Mouse (Mus musculus) monocyte, adult 2 months (primary cell): ENCODE measurements around the gene Cdipt.

Experiments used
- DNase-seq, 2 experiments: peaks; one replicate each; pipeline ENCODE4 v3.0.0; 2022; ENCODE audit warnings: low spot score in 2 of 2, low read depth in 1 of 2

Gene Cdipt

DNA sequence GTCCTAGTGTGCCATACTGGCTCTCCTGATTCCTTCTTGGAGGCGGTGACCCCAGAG, at the start of gene Cdipt:
Cdipt (plus strand) TSS at position 22 of the 57 bp plus-strand sequence.
- no peak for DNase-seq

DNA sequence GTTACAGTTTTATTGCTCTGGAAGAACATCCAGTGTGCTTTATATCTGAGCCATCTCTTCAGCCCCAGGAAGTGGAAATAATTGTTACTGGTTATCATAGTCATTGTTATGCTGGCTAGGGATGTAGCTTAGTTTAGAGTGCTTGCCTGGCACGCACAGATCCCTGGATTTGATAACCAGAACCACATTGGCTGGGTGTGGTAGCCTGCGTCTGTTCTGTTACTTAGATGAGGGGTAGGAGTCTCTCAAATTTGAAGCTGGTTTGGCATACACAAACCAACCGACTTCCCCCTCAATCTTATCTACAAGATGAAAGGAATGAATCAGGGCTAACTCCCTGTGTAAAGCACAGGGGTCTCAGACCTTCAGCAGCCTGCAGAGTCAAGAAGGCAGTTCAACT, 49.4 kb upstream of the Cdipt start:
- no peak for DNase-seq

DNA sequence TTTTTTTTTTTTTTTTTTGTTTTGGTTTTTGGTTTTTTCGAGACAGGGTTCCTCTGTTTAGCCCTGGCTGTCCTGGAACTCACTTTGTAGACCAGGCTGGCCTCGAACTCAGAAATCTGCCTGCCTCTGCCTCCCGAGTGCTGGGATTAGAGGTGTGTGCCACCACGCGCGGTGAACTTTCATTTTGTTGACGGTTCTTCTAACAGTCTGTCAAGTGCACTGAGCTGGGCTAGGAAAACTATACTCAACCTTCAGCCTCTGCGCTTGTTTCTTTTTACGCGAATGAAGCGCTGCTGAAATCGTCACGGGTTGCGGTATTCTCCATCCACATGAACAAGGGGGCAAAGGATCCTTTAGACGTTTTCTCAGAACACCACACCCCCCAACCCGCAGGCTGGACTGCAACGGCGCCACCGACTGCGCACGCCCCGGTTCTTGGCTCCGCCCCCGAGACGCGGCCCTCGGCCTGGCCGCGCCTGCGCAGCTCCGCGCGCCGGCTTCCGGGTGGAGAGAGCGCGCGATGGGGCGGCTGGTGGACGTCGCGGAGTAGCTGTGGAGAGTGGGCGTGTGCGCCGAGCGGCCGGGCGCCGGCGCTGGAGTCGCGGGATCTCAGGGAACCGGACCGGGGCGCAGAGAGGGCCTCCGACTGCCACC, 47.2 kb upstream of the Cdipt start, which contains the start of gene Kctd13:
Kctd13 (plus strand) TSS at position 496 of the 654 bp plus-strand sequence.
- DNase-seq = peak; percentile 76 to 89

DNA sequence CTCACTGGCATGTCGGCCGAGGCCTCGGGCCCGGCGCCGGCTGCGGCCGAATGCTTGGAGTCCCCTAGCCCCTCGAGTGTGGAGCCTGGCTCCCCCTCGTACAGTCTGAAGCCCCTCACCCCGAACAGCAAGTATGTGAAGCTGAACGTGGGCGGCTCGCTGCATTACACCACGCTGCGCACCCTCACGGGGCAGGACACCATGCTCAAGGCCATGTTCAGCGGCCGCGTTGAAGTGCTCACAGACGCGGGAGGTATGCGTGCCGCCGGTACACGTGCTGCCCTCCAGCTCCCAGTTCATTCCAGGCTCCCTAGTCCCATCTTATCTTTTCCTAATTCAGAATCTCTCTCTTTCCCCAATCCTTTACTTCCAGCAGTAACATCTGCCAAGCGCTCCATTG, 46.7 kb upstream of the Cdipt start:
- no peak for DNase-seq

DNA sequence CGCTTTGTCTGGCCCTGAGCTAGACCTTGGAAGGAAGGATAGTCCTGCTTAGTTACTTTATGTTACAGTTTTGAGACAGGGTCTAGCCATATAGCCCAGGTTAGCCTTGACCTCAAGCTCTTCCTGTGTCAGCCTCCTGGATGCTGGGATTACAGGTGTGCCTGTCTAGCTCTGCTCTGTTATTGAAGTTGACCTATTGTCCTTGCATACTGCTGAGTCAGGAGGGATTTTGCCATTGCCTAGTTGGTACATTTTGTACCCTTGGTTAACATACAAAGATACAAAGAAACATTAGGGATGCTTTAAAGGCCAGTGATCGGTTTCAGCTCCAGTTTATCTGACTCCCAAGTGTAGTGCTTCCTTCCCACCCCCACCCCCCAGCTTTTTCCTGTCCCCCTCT, 43.1 kb upstream of the Cdipt start:
- no peak for DNase-seq

DNA sequence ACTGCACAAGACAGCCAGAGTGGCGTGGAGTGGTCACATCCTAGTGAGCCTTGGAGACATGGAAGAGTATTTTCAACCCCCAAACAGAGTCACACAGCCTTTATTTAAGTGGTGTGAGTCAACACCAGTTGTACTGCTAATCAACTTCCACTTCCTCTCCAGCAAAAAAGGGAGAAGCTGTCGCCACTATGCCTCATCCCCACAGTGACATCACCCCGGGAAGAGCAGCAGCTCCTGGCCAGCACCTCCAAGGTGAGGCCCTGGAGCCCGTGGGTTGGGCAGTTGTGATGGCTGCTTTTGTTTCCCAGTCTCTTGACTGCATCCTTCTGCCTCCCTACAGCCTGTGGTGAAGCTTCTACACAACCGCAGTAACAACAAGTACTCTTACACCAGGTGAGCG, 34.5 kb upstream of the Cdipt start:
- DNase-seq = no peak

DNA sequence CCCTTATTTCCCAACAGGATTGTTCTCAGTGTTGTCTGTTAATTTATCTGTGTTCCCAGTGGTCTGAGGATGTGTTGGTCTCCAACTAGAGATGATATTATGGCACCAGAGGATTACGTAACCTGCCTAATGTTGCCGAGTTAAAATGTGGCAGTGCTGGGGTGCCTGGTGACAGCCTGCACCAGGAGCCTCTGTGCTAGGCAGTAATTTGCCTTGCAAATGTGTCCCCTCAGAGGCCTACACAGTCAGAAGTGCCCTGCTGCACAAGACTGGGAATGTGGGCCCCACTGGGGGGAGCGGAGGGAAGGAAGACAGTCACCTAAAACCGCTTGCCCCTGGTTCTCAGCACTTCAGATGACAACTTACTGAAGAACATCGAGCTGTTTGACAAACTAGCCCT, 33.9 kb upstream of the Cdipt start:
- no peak for DNase-seq

DNA sequence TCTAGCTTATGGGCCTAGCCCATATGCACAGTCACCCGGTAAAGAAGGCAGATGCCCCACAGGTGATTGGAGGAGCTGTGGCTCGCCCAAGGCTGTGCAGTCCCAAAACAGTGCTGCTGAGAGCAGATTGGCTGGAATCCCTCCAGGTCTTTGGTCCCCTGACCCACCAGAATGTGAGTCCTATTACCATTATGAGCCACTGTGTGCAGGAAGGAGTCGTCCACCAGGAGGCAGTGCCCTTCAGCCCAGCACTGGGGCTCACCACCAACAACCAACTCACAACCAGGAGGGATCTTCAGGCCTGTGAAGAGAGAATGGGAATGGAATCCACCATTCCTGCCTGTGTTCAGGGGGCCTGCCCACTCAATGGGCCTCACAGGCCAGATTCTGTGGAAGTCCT, 29.2 kb upstream of the Cdipt start:
- DNase-seq = no peak

DNA sequence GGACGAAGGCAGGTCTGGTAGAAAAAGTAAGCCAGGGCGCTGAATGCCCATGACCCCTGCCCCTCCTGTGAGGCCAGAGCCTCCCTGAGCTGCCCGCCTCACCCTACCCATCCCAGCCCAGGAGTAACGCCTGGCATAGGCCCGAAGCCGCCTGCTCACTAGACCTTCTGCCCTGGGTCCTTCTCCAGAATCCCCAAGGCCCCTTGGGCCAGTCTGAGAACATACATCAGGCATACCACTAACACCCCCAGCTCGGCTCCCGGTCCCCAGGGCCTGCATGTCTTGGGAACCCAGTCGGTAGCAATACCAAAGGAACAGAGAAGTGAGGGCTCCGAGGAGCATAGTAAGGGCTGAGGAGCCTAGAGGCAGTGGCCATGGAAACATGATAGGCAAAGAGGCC, 27.1 kb upstream of the Cdipt start:
- DNase-seq = no peak

DNA sequence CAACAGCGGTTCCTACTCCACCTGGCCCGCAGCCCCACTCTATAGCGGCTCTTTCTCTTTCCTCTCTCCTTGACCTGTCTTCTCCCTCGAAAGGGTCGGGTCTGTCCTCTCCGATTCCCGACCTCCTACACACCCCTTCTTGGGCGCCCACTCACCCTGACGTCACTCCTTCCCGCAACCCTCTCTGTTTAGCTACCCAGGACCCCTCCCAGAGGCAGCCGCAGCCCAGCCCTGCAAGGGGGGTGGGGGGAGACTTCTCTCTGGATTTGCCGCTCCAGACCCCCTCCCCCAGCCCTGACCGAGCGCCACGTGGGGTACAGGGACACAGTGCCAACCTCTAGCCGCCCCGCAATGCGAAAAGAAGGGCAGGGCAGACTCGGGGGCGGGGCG, 26.3 kb upstream of the Cdipt start, which contains the start of gene Asphd1:
Asphd1 (minus strand) TSS at position 180 of the 390 bp plus-strand sequence.
- DNase-seq = no peak

DNA sequence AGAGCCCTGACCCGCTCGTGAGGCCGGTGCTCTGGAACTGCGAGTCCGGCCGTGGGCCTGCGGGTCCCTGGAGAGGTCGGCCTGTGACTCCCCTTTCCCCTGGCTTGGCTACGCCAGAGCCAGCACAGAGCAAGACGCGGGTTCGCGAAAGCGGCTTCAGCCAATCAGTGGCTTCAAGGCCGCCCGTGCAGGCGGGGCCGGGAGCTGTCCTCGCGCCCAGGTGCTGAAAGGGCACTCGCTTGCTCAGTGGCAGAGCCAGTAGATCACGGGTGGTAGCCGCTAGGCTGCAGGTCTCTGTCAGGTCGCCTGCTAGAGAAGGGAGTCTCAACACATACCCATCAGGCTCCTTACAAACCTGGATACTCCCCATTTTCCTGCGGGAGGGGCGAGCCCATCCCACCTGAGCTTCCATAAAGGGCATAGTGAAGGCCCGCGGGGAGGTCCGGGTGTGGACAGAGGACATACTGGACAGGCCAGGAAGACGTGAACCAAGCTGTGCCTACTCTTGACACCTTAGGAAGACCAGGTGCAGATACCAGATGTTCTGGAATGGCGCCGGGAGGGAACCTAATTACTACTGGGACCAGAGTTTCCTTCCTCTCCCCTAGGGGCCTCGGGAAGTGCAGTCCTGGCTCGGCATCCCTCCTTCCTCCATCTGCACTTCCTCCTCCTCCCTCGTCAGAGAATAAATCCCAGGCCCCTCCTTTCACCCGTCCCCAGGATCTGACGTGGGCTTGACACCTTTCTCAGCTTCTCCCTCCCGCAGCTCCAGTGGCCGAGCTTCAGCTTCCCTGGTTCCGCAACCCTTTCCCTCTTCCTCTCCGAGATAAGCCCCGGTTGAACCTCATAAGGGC, 25.7 kb upstream of the Cdipt start, which contains the start of gene Sez6l2:
Sez6l2 (plus strand) TSS at position 771 of the 854 bp plus-strand sequence.
- DNase-seq = peak; percentile 66 to 71

DNA sequence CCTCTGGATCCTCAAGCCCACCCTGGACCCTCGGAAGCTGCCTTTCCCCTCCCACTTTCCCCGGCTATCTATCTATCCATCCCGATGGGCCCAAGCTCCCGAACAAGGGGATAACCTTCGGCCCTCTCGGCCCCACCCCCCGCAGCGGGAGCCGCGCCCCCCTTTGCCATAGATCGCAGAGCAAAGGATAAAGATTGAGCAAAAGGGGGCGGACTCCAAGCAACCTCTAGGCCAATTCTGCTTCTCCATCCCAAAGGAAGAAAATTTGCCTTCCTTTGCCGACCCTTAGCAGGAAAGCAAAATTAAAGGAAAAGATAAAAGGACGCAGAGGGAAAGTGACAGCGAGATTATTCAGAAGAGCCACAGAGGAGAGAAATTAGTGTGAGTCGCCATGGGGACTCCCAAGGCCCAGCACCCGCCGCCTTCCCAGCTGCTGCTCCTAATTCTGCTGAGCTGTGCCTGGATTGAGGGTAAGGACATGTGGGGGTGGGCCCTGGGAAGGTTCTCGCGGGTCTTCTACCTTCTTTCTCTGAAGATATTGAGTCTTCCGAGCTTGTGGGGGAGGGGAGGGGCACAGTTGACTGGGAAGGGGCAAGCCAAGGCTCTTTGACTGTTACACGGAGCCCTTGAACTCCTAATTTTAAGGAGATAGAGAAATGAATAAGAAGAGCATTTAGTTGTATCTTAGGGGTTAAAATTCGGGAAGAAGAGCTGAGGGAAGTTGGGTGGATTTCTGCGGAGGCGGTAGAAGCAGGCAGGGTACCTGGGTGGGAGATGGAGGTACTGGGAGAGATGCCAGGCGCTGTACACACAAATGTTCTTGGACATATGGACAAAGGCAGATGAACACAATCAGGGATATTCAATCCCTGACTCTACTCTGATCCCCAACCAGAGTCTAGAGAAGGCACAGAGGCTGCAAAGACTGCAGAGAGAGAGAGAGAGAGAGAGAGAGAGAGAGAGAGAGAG, 24.8 kb upstream of the Cdipt start:
- DNase-seq = no peak

DNA sequence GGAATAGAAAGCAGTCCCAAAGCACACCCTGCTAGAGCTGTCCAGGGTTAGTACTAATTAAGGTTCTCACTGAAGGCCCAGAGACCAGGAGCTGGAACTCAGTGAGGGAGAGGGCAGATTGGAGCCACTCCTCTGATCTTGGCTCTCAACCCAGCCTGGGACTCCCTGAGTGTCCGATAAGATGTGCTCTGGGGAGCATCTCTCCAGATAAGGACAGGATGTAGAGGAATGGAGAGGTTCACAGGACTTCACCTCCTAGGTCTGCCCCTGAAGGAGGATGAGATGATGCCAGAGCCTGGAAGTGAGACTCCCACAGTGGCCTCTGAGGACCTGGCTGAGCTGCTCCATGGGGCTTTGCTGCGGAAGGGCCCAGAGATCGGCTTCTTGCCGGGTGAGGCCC, 24.0 kb upstream of the Cdipt start:
- no peak for DNase-seq

DNA sequence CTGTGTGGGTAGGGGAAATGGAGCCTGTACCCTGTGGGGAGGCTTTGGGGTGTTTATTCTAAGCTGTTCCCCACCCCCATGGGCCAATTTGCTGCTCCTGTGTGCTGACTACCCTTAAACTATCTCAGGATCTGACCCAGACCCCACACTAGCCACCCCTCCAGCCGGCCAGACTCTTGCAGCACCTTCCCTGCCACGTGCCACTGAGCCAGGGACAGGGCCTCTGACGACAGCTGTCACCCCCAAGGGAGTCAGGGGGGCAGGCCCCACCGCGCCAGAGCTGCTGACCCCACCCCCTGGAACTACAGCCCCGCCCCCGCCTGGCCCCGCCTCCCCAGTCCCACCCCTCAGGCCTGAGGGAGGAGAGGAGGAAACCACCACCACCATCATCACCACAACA, 23.1 kb upstream of the Cdipt start:
- no peak for DNase-seq

DNA sequence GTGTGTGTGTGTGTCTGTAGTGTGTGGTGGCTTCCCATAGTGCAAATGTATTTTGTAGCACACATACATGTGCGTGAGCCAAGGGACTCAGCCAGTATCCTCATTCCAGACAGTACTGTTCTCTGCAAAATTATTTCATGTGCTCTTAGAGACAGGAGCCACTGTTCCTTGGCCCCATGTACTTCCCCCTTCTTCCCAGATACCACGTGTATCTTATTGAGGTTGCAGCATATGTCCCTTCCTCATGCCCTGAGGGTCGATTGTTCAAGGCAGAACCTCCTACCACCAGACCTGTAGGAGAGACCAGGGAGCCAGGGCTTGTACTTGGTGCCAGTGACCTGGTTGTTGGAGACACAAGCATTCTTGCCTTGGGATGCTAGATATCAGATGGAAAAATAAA, 20.6 kb upstream of the Cdipt start:
- no peak for DNase-seq

DNA sequence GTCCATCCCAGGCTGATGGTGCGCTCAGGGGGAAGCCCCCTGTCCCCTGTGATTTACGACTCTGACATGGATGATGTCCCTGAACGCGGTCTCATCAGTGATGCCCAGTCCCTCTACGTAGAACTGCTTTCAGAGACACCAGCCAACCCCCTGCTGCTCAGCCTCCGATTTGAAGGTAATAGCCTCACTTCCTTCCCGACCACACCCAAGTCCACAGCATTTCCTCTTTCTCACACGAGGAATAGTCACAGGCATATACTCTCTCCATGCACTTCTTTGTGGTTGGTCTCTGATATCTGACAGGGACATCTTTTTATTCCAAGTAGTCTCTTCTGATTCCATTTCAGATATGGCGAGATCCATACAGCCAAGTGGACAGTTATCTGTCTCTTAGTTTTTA, 15.9 kb upstream of the Cdipt start:
- DNase-seq = no peak

DNA sequence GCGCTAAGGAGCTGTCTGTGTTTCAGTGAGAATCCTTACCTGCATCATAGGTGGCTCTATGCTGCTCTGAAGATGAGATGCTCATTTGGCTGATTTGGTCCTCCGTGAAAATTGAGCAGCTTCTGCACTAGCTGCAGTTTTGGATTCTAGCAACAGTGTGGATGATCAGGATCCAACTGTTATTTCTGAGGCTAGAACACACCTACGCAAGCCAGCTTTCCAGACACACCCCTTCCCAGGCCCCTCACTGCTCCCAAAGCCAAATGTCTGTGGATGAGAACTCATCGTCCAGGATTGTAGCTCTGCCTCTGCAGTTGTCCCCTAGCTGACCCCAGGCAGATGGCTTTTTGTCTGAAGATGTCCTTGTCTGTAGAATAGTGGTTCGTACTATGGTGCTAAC, 14.6 kb upstream of the Cdipt start:
- no peak for DNase-seq

DNA sequence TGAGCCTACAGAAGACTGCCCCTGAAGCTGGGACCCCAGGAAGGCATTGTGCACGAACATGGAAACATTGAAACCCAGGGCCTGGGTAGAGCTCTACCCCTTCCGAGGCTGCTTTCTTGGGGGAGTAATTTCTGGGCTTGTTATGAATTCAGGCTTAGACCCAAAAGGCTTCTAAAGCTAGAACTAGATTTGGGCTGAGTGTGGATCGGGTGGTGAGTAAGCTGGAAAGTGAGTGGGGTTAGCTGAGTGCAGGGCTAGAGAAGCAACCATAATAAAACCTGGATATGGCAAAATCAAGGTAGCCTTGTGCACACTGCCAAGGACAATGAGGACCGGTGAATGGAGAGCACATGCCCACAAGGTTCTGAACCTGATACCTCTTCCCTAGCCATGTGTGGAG, 13.7 kb upstream of the Cdipt start:
- no peak for DNase-seq

DNA sequence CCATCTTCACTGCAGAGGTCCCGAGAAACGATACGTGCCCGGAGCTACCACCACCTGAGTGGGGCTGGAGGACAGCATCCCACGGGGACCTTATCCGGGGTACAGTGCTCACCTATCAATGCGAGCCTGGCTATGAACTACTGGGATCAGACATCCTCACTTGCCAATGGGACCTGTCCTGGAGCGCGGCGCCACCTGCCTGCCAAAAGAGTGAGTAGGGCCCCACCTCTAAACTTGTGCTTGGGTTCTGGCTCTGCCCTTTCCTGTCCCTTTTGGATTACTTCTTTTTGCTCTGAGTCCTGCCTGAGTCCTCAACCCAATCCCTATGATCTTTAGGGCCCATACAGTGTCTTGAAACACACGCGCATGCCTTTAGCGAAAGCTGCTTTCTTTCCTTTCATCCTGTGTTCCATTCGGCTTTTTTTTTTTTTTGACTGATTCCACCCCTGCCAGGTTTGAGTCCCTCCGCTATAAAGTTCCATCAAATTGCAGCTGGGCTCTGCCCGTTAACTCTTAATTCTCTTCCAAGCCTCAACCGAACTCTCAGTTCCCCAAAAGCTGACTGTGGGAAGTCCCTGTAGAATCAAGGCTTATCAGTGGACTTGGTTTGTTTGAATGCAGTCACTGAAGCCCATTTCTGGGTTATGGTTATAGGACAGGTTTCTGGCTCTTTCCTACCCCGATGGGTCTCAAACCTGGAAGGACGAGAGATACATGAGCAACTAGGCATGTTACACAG, 12.0 kb upstream of the Cdipt start:
- DNase-seq = no peak

DNA sequence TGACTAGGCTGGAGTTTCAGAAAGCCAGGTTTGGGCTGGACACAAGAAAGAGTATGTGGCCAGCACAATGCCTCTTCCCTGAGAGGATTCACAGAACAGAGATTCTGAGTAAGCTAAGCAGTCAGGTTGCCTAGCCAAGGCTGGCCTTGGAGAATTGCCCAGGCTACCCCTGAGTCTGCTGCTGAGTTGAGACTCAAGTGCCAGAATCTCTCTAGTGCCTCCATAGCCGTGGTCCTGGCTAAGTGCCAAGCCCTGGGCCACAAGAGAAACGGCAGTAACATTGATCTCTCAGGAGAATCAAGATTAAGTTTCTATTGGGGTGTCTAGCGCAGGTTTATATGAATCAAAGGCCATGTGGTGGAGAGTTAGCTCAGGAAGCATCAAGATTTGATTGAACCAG, 10.1 kb upstream of the Cdipt start:
- DNase-seq = no peak

DNA sequence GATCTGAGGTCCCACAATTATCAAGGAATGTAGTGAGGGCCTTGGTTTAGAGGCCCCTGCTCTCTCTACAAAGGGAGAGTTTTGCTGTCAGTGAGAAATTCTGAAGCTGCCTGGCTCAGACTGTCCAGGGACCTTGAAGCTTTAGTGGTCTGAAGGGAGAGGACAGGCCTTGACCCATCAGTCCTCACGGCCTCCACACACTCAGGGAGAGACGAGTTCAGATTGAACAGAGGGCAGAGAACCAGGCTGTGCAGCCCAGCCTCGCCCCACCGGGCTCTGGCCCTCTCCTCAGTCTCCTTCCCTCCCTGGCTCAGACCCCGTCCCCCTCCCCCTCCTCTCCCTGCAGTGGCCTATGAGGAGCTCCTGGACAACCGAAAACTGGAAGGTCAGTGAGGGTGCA, 8.4 kb upstream of the Cdipt start:
- no peak for DNase-seq
